Mouse (Mus musculus): ENCODE results near the gene Nfe2l1. TPM values are rescaled to one million over a fixed set of nuclear protein-coding genes. Genes with fewer than 3 reads are reported as not detected.

Gene Nfe2l1
- polyA plus RNA-seq, 1 experiment from 2014 or later = 51.8 TPM

DNA sequence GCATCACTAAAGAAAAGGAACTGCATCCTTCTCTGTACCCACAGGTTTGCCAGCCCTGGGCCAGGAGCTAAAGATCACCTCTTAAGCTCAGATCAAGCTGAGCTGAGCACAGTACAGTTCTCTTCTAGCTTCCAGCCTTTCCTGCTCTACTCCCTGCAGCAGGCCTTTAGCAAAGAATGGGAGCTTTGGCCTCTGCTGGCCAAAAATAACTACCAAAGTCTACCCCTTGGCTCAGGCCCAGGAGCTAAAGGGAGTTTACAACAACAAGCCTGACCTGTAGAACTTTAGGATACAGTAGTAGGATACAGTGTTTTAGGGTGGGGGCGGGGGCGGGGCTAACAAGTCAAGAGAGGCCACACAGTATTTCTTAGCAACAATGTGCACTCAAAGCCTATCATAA is 3.3 kb downstream of the Nfe2l1 start:
- DNase-seq (ENCODE audit: low spot score) = peak; percentile 34
- Histone ChIP-seq H3K4me1 (ENCODE audit: insufficient read depth, low read depth, low read length) (peaks cover 46% of the 10 kb centered on the region), H3K4me3 (ENCODE audit: low read depth, low read length) (peak overlapping the region; percentile 5; the same call in 1 of the 2 replicates)

DNA sequence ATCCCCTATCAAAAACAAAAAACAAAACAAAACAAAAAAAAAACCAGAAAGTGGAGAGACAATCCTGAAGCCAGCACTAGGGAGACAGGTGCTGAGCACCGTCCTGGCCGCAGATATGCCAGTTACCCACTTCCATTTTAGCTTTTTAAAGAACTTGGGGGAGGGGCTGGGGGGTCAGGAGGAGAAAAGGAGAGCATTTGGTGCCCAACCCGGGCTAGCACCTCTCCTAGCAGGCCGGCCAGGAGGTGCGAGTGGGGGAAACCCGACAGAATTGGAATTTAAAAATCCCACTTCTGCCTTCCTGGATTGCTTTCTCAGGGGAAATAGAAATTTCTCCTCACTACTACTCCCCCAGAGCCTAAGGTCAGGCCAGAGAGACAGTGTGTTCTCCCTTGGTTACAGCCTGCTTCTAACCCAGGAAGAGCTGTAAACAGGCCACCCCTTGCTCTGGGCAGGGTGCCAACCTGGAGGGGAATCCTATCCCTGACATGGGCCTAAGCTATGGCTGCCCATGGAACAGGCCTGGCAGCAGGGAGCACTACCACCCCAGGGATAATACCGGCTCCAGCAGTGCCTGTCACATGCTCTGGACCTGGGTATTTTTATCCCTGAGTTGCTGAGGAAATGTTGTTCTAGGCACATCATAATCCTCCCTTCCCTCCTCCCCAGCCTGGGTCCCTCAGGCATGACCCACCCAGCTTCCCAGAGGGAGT is 4.8 kb downstream of the Nfe2l1 start:
- H3K36me3 ChIP-seq (ENCODE audit: insufficient read depth, low read length) = peaks cover 30% of the 10 kb centered on the region; the same call in 1 of the 2 replicates
- H3K9me3 ChIP-seq (ENCODE audit: low read length) = no peaks in the 10 kb centered on the region
- ATAC-seq (no peak), DNase-seq (ENCODE audit: low spot score) (peak; percentile 65)
- peak overlapping the region; percentile 68 for H3K27ac ChIP-seq (ENCODE audit: low read length)
- H3K27me3 ChIP-seq (replicated peaks; ENCODE audit: insufficient read depth, low read length) = no peaks in the 10 kb centered on the region
- TF ChIP-seq EP300 (IDR thresholded peaks at IDR 0.05) (no peak), CTCF (IDR thresholded peaks at IDR 0.05) (peak; percentile 29)
- H3K4me3 ChIP-seq (ENCODE audit: low read depth, low read length) = no peak overlapping the region
- WGBS = 25% methylated on average over 7 of the region's 7 CpGs
- H3K4me2 ChIP-seq (replicated peaks; ENCODE audit: low read depth, low read length) = peak overlapping the region; percentile 79
- H3K9ac ChIP-seq (replicated peaks; ENCODE audit: low read depth) = peak overlapping the region; percentile 32; the same call in 1 of the 2 replicates
- H3K4me1 ChIP-seq (ENCODE audit: insufficient read depth, low read depth, low read length) = peaks cover 46% of the 10 kb centered on the region

More for the DNA sequence above, 3.3 kb downstream of the Nfe2l1 start:
- no peak for TF ChIP-seq CTCF (IDR thresholded peaks at IDR 0.05)
- no peak for TF ChIP-seq EP300 (IDR thresholded peaks at IDR 0.05)
- WGBS = 71% methylated on average over 2 of the region's 2 CpGs
- no peak for ATAC-seq
- Histone ChIP-seq H3K27ac (ENCODE audit: low read length) (peak overlapping the region; percentile 59; the same call in 1 of the 2 replicates), H3K36me3 (ENCODE audit: insufficient read depth, low read length) (peaks cover 14% of the 10 kb centered on the region; the same call in 1 of the 2 replicates), H3K9me3 (ENCODE audit: low read length) (no peaks in the 10 kb centered on the region), H3K27me3 (replicated peaks; ENCODE audit: insufficient read depth, low read length) (no peaks in the 10 kb centered on the region), H3K4me2 (replicated peaks; ENCODE audit: low read depth, low read length) (peak overlapping the region; percentile 63), H3K9ac (replicated peaks; ENCODE audit: low read depth) (0 out of 2 replicates have a peak overlapping the region, but pooled peaks have one; percentile 12)

DNA sequence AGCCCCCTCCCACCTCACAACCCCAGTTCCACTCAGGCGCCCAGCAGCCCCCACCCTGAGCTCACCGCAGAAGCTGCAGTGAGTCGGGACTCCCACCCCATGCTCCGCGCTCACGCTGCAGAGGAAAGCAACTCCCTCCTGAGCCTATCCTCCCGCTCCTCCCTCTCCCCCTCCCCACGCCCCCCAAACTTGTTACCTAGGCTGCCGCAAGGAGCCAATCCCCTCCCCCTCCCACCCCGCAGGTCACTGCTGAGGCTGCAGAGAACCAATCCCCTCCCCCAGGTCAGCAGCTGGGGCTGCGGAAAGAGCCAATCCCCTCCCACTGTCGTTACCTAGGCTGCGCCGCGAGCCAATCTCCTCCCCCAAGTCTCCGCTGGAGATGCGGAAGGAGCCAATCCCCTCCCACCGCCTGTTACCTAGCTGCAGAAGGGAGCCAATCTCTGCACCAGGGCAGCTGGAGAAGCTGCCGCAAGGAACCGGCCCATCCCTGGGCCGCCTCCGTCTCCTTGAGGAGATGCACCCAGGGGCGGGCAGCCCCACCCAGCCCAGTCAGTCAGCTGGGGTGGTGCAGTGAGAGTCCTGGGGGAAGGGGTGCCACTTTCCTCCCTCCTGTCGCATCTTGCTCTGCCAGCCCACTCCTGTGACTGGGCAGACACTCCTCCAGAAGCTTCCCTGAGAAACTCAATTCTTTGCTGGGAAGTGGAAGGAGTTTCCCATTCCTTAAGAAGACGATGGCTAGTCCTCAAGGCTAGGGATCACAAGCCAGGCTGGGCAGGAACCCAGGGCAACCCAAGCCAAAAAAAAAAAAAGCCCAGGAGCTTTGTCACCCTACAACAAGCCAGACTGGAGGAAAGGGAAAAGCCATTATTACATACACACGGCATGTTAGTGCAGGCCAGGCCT is 5.6 kb downstream of the Nfe2l1 start:
- H3K27ac ChIP-seq (ENCODE audit: low read length) = peak overlapping the region; percentile 68
- no peaks in the 10 kb centered on the region for H3K9me3 ChIP-seq (ENCODE audit: low read length)
- no peaks in the 10 kb centered on the region for H3K27me3 ChIP-seq (replicated peaks; ENCODE audit: insufficient read depth, low read length)
- H3K4me2 ChIP-seq (replicated peaks; ENCODE audit: low read depth, low read length) = peak overlapping the region; percentile 79
- DNase-seq (ENCODE audit: low spot score) = peak; percentile 96
- peak; percentile 90 for ATAC-seq
- peaks cover 46% of the 10 kb centered on the region for H3K4me1 ChIP-seq (ENCODE audit: insufficient read depth, low read depth, low read length)
- 1% methylated on average over 20 of the region's 26 CpGs for WGBS
- H3K36me3 ChIP-seq (ENCODE audit: insufficient read depth, low read length) = peaks cover 34% of the 10 kb centered on the region; the same call in 1 of the 2 replicates
- 0 out of 2 replicates have a peak overlapping the region, but pooled peaks have one; percentile 32 for H3K9ac ChIP-seq (replicated peaks; ENCODE audit: low read depth)
- peak overlapping the region; percentile 40 for H3K4me3 ChIP-seq (ENCODE audit: low read depth, low read length)
- TF ChIP-seq CTCF (IDR thresholded peaks at IDR 0.05) = no peak
- TF ChIP-seq EP300 (IDR thresholded peaks at IDR 0.05) = no peak

DNA sequence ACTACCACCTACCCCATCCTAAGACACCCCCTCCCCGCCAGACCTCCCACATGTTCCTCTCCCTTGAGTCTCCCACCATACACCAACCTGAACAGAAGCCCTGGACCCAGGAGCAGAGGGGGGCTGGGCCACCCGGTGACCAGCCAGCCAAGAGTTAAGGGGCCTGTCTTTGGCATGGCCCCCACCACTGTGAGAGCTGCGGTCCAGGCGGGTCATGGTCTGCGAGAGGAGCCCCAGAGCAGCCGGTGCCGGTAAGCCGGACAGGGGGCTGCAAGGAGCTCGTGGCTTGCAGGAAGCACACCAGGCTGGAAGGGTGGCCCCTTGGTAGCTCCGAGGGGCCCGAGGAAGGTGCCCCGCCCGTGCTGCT is 6.3 kb downstream of the Nfe2l1 start:
- Histone ChIP-seq H3K4me3 (ENCODE audit: low read depth, low read length) (peak overlapping the region; percentile 40), H3K36me3 (ENCODE audit: insufficient read depth, low read length) (peaks cover 39% of the 10 kb centered on the region; the same call in 1 of the 2 replicates), H3K4me2 (replicated peaks; ENCODE audit: low read depth, low read length) (peak overlapping the region; percentile 79), H3K9ac (replicated peaks; ENCODE audit: low read depth) (0 out of 2 replicates have a peak overlapping the region, but pooled peaks have one; percentile 23), H3K9me3 (ENCODE audit: low read length) (no peaks in the 10 kb centered on the region), H3K4me1 (ENCODE audit: insufficient read depth, low read depth, low read length) (peaks cover 46% of the 10 kb centered on the region), H3K27ac (ENCODE audit: low read length) (no peak overlapping the region), H3K27me3 (replicated peaks; ENCODE audit: insufficient read depth, low read length) (no peaks in the 10 kb centered on the region)
- ATAC-seq (no peak), DNase-seq (ENCODE audit: low spot score) (no peak)
- TF ChIP-seq EP300 (IDR thresholded peaks at IDR 0.05) (no peak), CTCF (IDR thresholded peaks at IDR 0.05) (no peak)
- WGBS = 14% methylated on average over 9 of the region's 13 CpGs

DNA sequence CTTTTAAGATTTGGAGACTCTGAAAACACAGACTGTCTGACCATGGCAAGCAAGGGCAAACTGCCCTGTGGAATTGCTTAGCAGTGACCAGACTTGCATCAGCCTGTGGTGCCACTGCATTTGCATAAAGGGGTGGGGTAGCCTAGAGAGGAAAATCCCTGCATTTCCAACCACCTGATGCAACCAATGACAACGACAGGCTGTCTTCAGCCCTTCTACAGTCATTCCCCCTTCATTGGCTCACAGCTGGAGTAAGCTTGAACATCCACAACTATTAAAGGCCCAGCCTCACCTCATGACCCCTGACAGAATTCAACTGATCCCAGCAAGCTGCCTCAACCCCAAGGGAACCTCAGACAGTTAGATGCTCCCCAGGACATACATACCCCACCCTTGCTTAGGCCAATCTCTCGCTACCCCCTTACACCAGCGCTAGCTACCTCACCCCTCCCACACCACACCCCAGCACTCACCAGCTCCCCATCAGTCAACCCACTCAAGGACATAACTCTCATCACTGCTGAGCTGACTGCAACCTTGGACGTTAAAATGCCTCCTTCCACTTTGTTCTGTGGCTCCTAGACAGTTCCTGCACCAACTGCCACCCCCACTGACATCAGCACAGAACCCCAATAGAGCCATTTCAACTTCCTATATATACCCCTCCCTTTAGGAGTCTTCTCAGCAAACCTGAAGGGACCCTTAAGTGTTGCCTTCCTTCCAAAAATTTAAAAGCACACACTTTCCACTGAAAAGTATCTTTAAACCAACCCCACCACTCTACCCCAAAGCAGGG is 6.9 kb downstream of the Nfe2l1 start:
- WGBS = 38% methylated on average over 4 of the region's 4 CpGs
- DNase-seq (ENCODE audit: low spot score) = peak; percentile 51
- TF ChIP-seq EP300 (IDR thresholded peaks at IDR 0.05) = no peak
- ATAC-seq = peak; percentile 10; the same call in 1 of the 2 replicates
- Histone ChIP-seq H3K36me3 (ENCODE audit: insufficient read depth, low read length) (peaks cover 45% of the 10 kb centered on the region), H3K27ac (ENCODE audit: low read length) (no peak overlapping the region), H3K4me2 (replicated peaks; ENCODE audit: low read depth, low read length) (peak overlapping the region; percentile 79), H3K4me1 (ENCODE audit: insufficient read depth, low read depth, low read length) (peaks cover 41% of the 10 kb centered on the region), H3K9me3 (ENCODE audit: low read length) (no peaks in the 10 kb centered on the region), H3K27me3 (replicated peaks; ENCODE audit: insufficient read depth, low read length) (no peaks in the 10 kb centered on the region), H3K4me3 (ENCODE audit: low read depth, low read length) (peak overlapping the region; percentile 40), H3K9ac (replicated peaks; ENCODE audit: low read depth) (0 out of 2 replicates have a peak overlapping the region, but pooled peaks have one; percentile 23)
